Mouse (Mus musculus): Measurements from ENCODE around the gene Nav2. TPM values are rescaled to one million over a fixed set of nuclear protein-coding genes. Genes with fewer than 3 reads are reported as not detected.

The Nav2 gene
- polyA plus RNA-seq, 1 experiment from 2014 or later: 2.8 TPM

DNA sequence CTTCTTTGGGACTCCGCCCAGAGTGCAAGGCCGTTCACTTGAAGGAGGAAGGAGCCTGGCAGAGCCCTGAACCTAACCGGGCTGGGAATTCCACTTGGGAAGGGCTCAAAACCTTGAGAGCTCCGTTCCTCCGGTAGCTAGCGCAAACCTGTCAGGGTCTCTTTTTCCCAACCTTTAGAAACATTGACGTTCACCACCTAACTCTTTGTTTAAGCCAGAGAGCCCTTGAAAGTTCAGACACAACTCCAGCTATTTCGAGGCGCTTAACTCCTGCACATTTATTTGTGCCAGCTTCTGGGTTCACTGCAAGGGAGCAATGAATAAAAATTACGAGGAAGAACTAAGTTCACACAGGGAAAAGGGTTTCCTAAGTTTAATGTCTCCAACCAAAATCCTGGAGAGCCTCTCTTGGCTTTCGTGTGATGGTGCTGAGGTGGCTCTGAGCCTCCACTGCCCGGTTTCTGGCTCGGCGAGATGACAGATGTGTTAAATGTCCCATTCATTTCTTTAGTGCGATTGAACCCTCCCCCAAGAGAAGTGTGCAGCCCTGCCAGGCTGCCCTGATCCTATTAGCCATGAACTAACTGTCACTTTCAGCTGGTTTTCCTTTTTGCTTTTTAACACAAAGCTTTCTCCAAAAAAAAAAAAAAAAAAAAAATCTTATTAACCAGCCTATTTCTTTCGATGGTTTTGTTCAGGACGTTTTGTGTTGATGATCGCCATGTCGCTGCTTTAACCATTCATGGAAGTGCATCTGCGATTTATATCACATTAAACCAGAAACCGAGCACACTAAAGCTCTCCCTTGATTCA, 729.5 kb downstream of the Nav2 start:
- WGBS (ENCODE audit: insufficient replicate concordance): 3% methylated on average over 21 of the region's 21 CpGs
- no peak overlapping the region for H3K9ac ChIP-seq

DNA sequence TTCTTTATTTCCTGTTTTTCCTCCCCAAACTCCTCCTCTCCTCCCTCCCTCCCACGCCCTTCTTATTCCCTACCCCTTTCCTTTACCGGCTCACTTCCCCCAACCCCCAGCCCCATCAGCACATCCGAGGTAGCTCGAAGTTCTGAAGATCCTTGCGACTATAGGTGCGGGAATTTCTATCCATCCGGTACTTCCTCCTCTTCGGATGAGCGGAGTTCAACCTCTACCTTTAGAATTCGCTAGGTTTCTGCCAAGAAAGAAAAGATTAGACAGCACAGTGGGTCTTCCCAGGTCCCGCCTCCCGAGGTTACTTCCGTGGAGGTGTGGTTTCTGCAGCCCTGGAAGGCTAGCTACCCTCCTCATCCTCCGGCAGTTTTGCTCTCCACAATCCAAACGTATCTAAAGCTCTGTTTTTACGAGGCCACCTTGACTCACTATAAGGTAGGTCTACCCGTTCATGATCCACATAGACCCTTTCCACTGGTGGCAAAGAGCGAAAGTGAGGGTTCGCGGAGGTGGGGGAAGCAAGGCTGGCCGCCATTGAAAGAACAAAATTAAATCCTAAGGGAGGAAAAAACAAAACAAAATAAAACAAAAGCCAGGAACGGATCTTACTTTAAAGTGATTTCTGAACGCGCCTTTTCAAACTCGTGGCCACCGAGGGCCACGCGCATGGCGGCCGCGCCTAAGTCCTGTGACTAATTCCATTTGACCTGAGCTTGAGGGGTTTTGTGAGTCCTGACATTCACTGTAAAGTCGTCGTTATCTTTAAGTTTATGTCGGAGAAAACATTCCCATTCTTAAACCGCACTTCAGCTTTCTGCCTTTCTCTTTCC, 730.6 kb downstream of the Nav2 start:
- Histone ChIP-seq H3K9ac (no peak overlapping the region), H3K27me3 (replicated peaks) (peaks cover 87% of the 10 kb centered on the region), H3K4me3 (no peak overlapping the region), H3K36me3 (no peaks in the 10 kb centered on the region), H3K4me1 (no peaks in the 10 kb centered on the region), H3K4me2 (peak overlapping the region; percentile 26), H3K27ac (no peak overlapping the region), H3K9me3 (replicated peaks) (no peaks in the 10 kb centered on the region)
- ATAC-seq: no peak
- WGBS (ENCODE audit: insufficient replicate concordance): 3% methylated on average over 35 of the region's 35 CpGs

More for the DNA sequence above, 729.5 kb downstream of the Nav2 start:
- ATAC-seq: no peak
- Histone ChIP-seq H3K27ac (no peak overlapping the region), H3K27me3 (replicated peaks) (peaks cover 95% of the 10 kb centered on the region), H3K4me1 (peaks cover 6% of the 10 kb centered on the region), H3K36me3 (no peaks in the 10 kb centered on the region), H3K4me2 (no peak overlapping the region), H3K9me3 (replicated peaks) (no peaks in the 10 kb centered on the region), H3K4me3 (no peak overlapping the region)

DNA sequence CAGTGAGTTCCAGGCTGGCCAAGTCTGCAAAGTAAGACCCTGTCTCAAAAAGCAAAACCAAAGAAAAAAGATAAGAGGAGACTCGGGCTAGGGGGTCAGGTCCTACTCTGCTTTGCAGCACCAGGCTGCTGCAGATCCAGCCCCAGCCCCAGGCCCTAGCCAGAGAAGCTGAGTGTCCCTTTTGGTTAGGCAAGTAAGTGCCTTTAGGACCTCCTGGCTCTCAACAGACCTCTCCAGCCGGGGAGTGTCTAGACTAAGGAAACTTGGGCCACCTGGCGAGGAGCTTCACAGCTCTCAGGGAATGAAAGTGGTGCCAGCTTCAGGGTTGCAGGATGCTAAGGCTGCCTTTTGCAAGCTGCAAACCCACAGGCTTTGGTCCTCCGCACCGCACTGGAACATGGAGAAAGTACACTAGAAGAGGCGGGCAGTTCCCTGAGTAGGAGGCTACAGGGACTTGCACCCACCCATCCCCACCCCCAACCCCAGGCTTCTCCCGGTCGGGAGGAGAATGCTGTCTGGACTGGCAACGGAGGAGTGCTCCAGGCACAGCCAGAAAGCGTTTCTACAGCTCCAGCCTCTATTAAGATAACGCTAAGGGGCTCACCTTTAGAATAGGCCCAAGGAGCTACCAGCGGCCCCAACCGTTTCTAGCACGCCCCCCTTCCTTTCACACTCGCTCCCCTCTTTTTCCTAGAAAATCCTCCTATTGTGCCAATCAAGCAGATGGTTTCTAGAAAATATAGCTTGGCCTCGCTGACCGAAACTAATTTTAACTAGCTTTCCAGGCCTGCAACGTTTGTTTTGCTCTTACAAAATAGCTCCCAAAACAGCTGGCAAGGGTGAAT, 731.6 kb downstream of the Nav2 start:
- Histone ChIP-seq H3K9me3 (replicated peaks) (no peaks in the 10 kb centered on the region), H3K4me3 (no peak overlapping the region), H3K36me3 (no peaks in the 10 kb centered on the region), H3K4me1 (no peaks in the 10 kb centered on the region), H3K27me3 (replicated peaks) (peaks cover 78% of the 10 kb centered on the region), H3K9ac (no peak overlapping the region), H3K4me2 (no peak overlapping the region), H3K27ac (no peak overlapping the region)
- ATAC-seq: no peak
- 25% methylated on average over 18 of the region's 18 CpGs for WGBS (ENCODE audit: insufficient replicate concordance)

DNA sequence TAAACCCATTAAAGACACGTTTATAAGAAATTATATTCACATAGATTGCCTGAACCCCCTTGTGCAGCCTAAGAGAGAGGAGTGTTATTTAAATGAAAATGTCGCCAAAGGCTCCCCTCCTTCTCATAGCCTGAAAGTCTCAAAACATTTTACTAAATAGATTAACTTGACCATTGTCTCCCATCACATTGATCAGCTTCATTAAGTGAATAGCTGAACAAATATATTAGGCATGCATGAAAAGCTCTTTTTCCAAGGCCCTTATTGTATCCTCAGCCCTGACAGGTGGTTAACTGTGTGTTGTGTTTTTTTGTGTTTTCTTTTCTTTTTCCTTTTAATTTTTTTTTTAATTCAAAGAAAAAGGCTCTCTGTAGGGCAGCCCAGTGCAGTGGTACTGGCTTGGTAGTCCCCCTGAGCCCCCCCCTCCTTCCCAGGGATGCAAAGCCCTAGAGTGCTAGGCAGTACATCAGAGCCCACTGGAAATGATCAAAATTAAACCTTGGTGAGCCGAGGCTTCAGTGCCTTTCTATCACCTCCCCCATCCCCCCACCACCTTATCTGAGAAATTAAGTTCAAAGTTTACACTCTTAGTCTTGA, 732.3 kb downstream of the Nav2 start:
- H3K4me3 ChIP-seq: no peak overlapping the region
- WGBS (ENCODE audit: insufficient replicate concordance): 26% methylated on average over 3 of the region's 3 CpGs
- H3K4me2 ChIP-seq: no peak overlapping the region
- no peak overlapping the region for H3K9ac ChIP-seq
- peaks cover 70% of the 10 kb centered on the region for H3K27me3 ChIP-seq (replicated peaks)
- no peaks in the 10 kb centered on the region for H3K36me3 ChIP-seq
- no peaks in the 10 kb centered on the region for H3K4me1 ChIP-seq
- ATAC-seq: no peak
- no peaks in the 10 kb centered on the region for H3K9me3 ChIP-seq (replicated peaks)
- H3K27ac ChIP-seq: no peak overlapping the region

Other genes with a start within 250 kb of the Nav2 start
- gene Zdhhc13, start 119.7 kb upstream of the Nav2 start, polyA plus RNA-seq (2016; fragmentation: Nextera tagmentation; extraction: Ambion mirVana): 20.2 and 22.5 TPM in 2 replicates
- gene Csrp3, start 60.7 kb upstream of the Nav2 start, polyA plus RNA-seq (2016; fragmentation: Nextera tagmentation; extraction: Ambion mirVana): 0.27 and 0.86 TPM in 2 replicates
- gene E2f8, start 27.1 kb upstream of the Nav2 start, polyA plus RNA-seq (2016; fragmentation: Nextera tagmentation; extraction: Ambion mirVana): 34.5 and 38.7 TPM in 2 replicates

All from liver, embryonic 12.5 days (tissue).